Mouse (Mus musculus): ENCODE measurements around the gene Clip4. TPM values are rescaled to one million over a fixed set of nuclear protein-coding genes. Genes with fewer than 3 reads are reported as not detected.

Gene Clip4
- total RNA-seq, 2 experiments from 2014 or later: 71.9 to 74.0 TPM

- Histone ChIP-seq H3K27ac (no peak overlapping the region), H3K4me3 (no peak overlapping the region)
- no peak for TF ChIP-seq CTCF (IDR thresholded peaks at IDR 0.05)
- intact Hi-C loops (cut with DNase I): no loop called here
- no peak for DNase-seq (ENCODE audit: extremely low spot score in 1 of 2, low spot score in 2 of 2)
These were observed 95.8 kb downstream of the Clip4 start for GRCm38 (mm10) chr17:71864039-71864438.

- Histone ChIP-seq H3K27ac (no peak overlapping the region), H3K4me3 (no peak overlapping the region)
- intact Hi-C loops (cut with DNase I): no loop called here
- no peak for DNase-seq (ENCODE audit: extremely low spot score in 1 of 2, low spot score in 2 of 2)
- TF ChIP-seq CTCF (IDR thresholded peaks at IDR 0.05): no peak
These were observed 97.2 kb downstream of the Clip4 start for GRCm38 (mm10) chr17:71865437-71865836.

DNA sequence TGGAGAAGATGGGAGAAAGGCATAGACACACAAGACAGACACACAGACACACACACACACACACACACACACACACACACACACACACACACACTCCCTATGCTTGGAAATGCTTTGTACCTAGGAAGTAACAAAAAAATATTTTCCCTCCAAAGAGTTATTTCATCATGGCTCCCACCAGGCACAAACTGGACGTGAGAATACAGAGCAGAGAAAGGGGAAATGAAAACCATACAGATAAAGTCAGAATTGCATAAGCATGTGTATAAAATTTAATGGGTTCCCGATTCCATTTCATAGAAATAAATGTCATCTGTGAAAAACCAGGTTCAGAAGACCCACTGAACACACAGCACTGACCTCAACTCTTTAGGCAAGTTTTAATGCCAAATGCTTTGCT lies 99.6 kb downstream of the Clip4 start:
- intact Hi-C loops (cut with DNase I): no loop called here
- H3K4me3 ChIP-seq: no peak overlapping the region
- no peak overlapping the region for H3K27ac ChIP-seq
- no peak for DNase-seq (ENCODE audit: extremely low spot score in 1 of 2, low spot score in 2 of 2)
- no peak for TF ChIP-seq CTCF (IDR thresholded peaks at IDR 0.05)

DNA sequence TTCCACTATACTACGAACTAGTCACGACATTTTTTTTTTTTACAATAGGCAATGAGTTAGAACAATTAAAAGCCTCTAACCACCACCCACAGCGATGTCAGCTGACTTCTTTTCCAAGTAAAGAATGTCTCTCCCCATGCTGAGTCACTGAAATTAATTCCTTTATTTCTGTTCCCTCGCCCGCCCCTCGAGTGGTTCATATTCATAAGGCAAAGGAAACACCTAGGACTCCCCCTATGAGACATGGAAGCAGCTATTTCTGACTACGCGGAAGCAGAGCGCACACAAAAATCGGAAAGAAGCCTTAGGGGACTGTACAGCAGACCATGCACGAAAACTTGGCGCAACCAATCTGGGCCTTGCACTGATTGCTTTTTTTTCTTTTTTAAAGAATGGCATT lies 100.6 kb downstream of the Clip4 start:
- Histone ChIP-seq H3K4me3 (no peak overlapping the region; the same call in 1 of the 2 replicates), H3K27ac (no peak overlapping the region)
- intact Hi-C loops (cut with DNase I): no loop called here
- peak in 1 of 2 experiments; percentile 25 for DNase-seq (ENCODE audit: extremely low spot score in 1 of 2, low spot score in 2 of 2)
- no peak for TF ChIP-seq CTCF (IDR thresholded peaks at IDR 0.05)

- peak; percentile 32 to 42 for DNase-seq (ENCODE audit: extremely low spot score in 1 of 2, low spot score in 2 of 2)
- Histone ChIP-seq H3K27ac (no peak overlapping the region), H3K4me3 (peak overlapping the region; percentile 41)
- TF ChIP-seq CTCF (IDR thresholded peaks at IDR 0.05): no peak
- intact Hi-C loops (cut with DNase I): loop anchor here (5.0 kb wide), 2 partner anchors 87 to 302 kb away; no protein-coding TSS in a partner anchor
These were observed 101.3 kb downstream of the Clip4 start for GRCm38 (mm10) chr17:71869372-71870231.

DNA sequence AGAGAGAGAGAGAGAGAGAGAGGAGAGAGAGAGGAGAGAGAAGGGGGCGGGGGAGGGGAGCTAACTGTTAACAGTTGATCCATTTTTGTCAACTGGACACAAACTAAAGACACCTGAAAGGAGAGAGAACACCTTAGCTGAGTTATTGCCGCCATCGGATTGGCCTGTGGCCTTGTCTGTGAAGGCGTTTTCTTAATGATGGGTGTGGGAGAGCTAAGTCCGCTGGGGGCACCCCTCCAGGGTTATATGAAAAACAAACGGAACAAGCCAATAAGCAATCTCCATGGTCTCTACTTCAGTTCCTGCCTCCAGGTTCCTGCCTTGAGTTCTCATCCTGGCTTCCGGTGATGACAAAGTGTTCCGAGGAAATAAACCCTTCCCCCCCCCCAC lies 102.0 kb downstream of the Clip4 start:
- TF ChIP-seq CTCF (IDR thresholded peaks at IDR 0.05): no peak
- DNase-seq (ENCODE audit: extremely low spot score in 1 of 2, low spot score in 2 of 2): no peak
- H3K27ac ChIP-seq: no peak overlapping the region
- intact Hi-C loops (cut with DNase I): loop anchor here (5.0 kb wide), 2 partner anchors 88 to 303 kb away; no protein-coding TSS in a partner anchor
- no peak overlapping the region for H3K4me3 ChIP-seq

GRCm38 (mm10) chr17:71870641-71871040 lies 102.4 kb downstream of the Clip4 start:
- no peak for TF ChIP-seq CTCF (IDR thresholded peaks at IDR 0.05)
- intact Hi-C loops (cut with DNase I): loop anchor here (5.0 kb wide), 2 partner anchors 88 to 303 kb away; no protein-coding TSS in a partner anchor

DNA sequence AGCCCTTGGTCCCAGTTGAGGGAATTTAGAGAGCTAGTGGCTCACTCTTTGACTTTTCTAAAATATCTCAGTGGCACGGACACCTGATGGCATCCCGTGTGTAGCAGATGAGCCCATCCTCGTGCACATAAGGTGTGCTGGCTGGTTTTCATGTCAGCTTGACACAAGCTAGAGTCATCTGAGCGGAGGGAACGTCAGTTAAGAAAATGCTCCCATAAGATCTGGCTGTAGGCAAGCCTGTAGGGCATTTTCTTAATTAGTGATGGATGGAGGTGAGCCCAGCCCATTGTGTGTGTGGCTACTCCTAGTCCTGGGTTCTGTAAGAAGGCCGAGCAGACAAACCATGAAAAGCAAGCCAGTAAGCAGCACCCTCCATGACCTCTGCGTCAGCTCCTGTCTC lies 103.7 kb downstream of the Clip4 start:
- no peak for DNase-seq (ENCODE audit: extremely low spot score in 1 of 2, low spot score in 2 of 2)
- Histone ChIP-seq H3K27ac (no peak overlapping the region), H3K4me3 (no peak overlapping the region)
- no peak for TF ChIP-seq CTCF (IDR thresholded peaks at IDR 0.05)
- intact Hi-C loops (cut with DNase I): loop anchor here (5.0 kb wide), 2 partner anchors 90 to 305 kb away; no protein-coding TSS in a partner anchor

More at GRCm38 (mm10) chr17:71870641-71871040, 102.4 kb downstream of the Clip4 start:
- DNase-seq (ENCODE audit: extremely low spot score in 1 of 2, low spot score in 2 of 2): no peak
- Histone ChIP-seq H3K4me3 (no peak overlapping the region), H3K27ac (no peak overlapping the region)

GRCm38 (mm10) chr17:71872976-71873375 lies 104.7 kb downstream of the Clip4 start:
- peak; percentile 57 for TF ChIP-seq CTCF (IDR thresholded peaks at IDR 0.05)

GRCm38 (mm10) chr17:71874077-71874476 lies 105.8 kb downstream of the Clip4 start:
- TF ChIP-seq CTCF (IDR thresholded peaks at IDR 0.05): peak; percentile 79
- no peak overlapping the region for H3K4me3 ChIP-seq
- intact Hi-C loops (cut with DNase I): loop anchor here (5.0 kb wide), 2 partner anchors 92 to 307 kb away; no protein-coding TSS in a partner anchor
- no peak overlapping the region for H3K27ac ChIP-seq
- DNase-seq (ENCODE audit: extremely low spot score in 1 of 2, low spot score in 2 of 2): peak; percentile 36 to 58

More at GRCm38 (mm10) chr17:71872976-71873375, 104.7 kb downstream of the Clip4 start:
- intact Hi-C loops (cut with DNase I): loop anchor here (1.0 to 5.0 kb wide), 3 partner anchors 91 to 306 kb away; no protein-coding TSS in a partner anchor
- Histone ChIP-seq H3K4me3 (no peak overlapping the region), H3K27ac (no peak overlapping the region)
- no peak for DNase-seq (ENCODE audit: extremely low spot score in 1 of 2, low spot score in 2 of 2)

DNA sequence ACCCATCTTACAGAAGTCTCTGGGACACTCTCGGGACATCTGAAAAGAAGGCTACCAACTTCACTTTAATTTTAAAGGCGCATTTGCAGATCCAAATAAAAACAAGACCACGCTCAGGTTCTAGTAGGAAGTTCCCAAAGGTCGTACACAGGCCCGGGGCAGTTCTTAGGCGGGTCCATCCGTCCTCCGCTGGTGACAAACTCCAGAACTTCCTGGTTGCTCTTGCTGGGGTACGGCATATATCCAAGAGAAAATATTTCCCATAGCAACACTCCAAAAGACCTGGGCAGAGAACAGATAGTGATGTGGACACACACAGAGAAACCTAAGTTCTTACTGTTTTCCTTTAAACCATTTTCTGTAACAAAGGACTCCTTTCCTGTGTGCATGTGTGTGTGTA lies 106.5 kb downstream of the Clip4 start:
- TF ChIP-seq CTCF (IDR thresholded peaks at IDR 0.05): no peak
- intact Hi-C loops (cut with DNase I): loop anchor here (5.0 kb wide), 2 partner anchors 92 to 307 kb away; no protein-coding TSS in a partner anchor
- Histone ChIP-seq H3K4me3 (no peak overlapping the region), H3K27ac (no peak overlapping the region)
- DNase-seq (ENCODE audit: extremely low spot score in 1 of 2, low spot score in 2 of 2): no peak

GRCm38 (mm10) chr17:71875492-71875891 lies 107.2 kb downstream of the Clip4 start:
- intact Hi-C loops (cut with DNase I): no loop called here
- no peak for TF ChIP-seq CTCF (IDR thresholded peaks at IDR 0.05)
- no peak overlapping the region for H3K27ac ChIP-seq
- H3K4me3 ChIP-seq: no peak overlapping the region
- no peak for DNase-seq (ENCODE audit: extremely low spot score in 1 of 2, low spot score in 2 of 2)

Measured in left cerebral cortex, adult 2 months (tissue).